Mouse (Mus musculus) embryo, embryonic 10 days (tissue): ENCODE measurements at regions not wholly inside any gene's neighbourhood (a gene's known extent, or its start where the extent isn't known, plus 50 kb on each side); places are given as distances from the start of the nearest gene placed in this dataset.
"Not testable (repeated sequence)": the region's sequence is repeated elsewhere in the genome, so short reads cannot be mapped to it uniquely, and the experiment has no call there.

Experiments used
- DNase-seq: peaks from one replicate; pipeline ENCODE4 v3.0.0-alpha.2; 2015; ENCODE audit warnings: low spot score

DNA sequence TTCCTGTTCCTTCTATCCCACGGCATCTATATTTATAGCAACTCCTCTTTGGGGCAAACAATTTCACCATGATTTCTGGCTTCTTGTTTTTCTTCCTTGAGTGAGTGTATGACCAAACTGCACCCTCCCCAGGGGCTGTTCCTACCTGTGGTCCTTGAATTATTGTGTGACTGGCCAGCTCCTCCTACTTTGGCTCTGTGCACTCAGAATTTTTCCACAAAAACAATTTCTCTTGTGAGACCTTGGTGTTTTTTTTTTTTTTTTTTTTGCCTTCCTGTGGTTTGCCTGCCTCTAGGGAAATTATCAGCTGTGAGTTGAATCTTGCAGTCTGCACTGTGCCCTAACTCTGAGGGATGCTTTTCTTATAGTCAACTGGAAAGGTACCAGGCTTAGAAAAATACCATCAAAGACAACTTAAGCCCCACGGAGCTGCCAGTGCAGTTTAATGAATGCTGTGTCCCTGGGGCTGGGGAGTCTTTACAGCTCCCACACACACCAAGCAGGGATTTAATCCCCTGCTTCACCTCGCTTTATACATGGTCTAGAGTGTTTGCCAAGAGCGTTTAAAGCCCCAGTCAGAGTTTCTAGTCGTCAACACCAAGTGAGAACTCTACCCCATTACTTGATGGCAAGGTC, 216.2 kb upstream of the Sesn3 start:
- DNase-seq: no peak

DNA sequence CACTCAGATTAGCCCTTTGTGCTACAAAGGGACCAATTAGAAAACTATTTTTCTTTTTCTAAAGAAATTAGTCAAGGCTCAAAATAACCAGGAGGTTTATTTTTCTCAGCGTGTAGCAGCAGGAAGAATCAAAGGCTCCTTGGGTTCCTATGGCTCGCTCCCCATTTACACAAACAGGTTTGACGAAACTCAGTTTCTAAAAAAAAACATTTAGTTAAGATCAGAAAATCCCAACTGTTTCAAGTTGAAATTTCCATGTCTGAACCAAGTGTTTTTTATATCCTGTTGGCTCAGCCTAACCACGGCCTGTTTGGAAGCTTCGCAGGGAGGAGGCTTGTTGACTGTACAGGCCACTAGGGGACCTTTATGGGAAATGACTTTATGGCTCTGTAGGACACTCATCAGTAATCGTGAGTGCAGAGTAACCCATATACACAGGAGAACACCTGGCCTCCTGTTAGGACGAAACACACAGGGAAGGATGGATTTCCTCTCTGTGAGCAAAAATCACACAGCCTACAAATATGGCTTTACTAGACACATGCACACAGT, 215.6 kb upstream of the Sesn3 start:
- no peak for DNase-seq

DNA sequence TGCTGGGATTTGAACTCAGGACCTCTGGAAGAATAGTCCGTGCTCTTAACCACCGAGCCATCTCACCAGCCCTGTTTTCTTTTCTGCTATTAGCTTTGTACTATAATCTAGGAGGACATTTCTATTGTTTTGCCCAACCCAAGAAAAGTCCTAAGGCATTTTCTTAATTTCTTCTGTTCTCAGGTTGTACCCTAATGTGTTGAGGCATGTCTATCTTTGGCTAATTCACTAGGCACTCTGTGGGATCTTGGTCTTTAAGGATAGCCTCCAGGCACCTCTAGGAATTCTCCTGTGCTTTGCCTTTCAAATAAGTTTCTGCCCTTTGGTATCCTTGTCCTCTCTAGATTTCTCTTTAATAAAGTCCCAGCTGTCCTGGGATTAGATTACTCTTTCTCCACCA, 214.6 kb upstream of the Sesn3 start:
- no peak for DNase-seq

DNA sequence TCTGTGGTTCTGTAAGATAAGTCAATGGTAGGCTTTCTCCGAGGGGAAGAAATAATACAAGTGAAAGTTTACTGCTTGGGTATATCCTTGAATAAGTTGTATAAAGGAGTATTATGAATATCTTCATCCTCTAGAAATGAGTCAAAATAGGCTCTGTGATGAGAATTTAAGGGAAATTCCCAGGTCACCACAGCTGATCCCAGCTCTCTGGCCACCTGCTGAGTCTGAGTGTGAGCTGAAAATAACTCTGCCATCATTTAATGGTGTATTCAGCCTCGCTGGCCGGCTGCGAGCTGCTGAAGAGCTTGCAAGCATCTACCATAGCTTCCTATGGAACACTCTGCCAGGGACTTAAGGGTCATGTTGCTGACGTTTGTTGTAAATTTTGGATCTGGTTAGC, 213.5 kb upstream of the Sesn3 start:
- no peak for DNase-seq

DNA sequence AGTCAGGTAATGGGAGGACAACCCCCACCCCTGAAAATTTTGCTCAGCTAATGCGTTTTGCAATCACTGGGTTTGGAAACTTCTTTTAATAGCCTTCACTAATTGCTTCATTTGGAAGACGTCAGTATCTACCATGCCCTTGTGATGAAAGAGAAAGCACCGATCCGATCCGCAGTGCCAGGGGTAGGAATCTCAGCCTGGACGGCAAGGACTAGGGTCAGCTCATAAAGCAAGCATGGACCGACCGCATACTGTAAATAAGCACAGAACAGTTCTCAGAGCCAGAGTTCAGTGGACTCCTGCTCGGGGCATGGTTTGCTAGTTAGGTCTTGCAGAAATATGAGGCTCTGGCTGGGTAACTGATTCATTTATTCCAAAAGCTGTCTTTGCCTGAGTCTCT, 213.0 kb upstream of the Sesn3 start:
- DNase-seq: no peak

DNA sequence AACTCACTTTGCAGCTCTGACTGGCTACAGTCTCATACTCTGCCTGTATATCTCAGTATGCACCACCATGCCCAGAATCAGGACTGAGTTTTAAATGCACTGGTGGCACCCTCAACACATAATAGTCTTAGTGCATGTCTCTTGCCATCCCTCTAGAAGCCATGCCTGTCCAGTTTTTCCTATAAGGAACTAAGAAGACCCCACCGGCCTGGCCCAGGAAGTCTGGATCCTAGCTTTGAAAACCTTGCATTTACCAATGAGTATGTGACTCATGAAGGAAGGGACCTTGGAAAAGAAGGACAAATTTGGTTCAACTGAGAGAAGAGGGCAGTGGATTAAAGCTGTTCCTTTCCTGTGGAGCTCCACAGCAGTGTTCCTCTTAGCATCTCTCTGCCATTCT, 212.2 kb upstream of the Sesn3 start:
- no peak for DNase-seq

DNA sequence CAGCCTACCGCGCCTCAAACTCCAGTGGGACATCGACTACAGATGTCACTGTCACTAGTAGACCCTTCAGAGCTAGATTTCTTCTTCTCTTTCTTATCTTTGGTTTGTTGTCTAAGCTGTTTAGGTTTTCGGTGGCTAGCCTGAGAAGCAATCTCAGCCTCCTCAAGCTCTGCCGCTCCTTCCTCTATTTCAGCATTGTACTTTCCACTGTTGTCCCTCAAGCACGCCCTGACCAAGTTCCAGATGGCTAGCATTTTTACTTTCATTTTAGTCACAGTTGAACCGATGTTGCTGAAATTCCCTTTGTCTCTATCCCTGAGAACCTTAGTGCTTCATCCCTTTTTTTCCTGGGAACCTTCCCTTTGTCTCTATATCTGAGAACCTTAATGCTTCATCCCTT, 208.1 kb upstream of the Sesn3 start:
- DNase-seq: not testable (repeated sequence)

DNA sequence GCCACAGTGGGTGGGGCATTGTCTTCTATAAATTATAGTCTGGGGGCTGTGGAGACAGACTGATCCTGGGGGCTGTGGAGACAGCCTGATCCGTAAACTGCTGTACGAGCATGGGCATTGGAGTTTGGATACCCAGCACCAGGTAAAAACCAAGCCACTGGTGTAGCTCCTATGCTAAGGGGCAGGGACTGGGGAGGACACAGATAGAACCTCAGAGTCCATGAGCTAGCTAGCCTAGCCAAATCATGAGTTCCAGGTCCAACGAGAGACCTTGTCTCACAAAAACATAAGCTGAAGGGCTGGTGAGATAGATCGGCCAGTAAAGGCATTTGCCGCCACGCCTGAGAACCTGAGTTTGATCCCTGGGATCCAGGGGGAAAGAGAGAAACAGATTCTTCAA, 205.8 kb upstream of the Sesn3 start:
- DNase-seq: no peak

DNA sequence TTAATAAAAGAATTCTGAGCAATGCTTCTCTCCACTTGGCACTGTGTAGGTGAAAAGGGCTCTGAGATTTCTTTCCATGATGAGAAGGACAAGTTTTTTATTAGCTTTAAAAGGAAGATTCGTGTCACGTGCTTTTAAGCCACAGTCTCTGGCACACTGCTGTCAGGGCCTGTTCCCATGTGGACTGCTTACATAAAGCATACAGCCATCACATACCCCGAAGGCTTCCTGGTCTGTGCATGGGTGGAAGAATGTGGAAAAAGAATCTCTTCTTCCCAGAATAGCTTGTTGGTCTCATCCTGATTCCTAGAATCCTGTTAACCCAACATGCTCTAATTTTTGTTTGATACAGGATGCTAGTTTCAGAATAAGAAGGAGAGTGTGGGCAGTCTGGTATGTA, 205.1 kb upstream of the Sesn3 start:
- DNase-seq: no peak

DNA sequence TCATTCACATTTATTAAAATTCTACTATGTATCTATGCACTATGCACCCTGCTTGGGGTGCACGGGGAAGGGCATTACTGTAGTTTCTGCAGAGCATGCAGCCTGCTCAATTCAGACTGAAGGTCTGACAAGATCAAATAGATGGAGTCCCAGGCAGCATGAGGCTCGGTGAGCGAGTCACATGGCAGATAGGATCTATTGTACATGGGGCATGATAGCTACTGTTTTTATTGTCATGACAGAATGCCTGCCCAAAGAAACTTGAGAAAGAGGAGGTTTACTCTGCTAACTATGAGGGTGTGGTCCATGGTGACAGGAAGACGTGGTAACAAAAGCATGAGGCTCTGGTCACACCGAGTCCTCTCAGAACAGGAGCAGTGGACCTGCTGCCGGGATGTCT, 203.1 kb upstream of the Sesn3 start:
- no peak for DNase-seq

DNA sequence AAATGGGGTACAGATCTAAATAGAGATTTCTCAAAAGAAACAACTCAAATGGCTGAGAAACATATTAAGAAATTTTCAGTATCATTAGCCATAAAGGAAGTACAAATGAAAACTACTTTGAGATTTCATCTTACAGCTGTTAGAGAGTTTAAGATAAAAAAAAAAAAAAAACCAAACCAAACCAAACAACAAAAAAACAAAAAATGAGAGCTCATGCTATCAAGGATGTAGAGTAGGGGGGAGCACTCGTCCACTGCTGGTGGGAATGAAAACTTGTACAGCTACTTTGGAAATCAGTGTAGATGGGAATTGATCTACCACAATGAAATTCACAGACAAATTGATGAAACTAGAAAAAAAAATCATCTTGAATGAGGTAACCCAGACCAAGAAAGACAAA, 201.9 kb upstream of the Sesn3 start:
- DNase-seq: no peak

DNA sequence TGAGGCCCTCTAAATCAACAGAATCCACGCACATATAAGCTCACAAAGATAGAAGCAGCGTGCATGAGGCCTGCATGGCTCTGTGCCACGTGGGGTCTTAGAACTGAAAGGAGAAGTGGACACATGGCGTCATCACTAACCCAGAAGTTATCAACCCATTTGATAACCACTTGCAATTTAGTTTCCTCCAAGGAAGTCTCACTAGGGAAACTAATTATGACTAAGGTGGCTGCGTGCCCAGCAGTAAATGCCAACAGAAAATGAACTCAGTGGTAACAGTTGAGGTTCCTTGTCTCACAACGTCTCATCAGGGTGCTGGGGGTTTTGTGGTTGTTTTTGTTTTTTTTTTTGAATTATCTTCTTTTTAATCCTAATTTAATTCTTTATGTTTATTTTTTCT, 200.6 kb upstream of the Sesn3 start:
- no peak for DNase-seq

DNA sequence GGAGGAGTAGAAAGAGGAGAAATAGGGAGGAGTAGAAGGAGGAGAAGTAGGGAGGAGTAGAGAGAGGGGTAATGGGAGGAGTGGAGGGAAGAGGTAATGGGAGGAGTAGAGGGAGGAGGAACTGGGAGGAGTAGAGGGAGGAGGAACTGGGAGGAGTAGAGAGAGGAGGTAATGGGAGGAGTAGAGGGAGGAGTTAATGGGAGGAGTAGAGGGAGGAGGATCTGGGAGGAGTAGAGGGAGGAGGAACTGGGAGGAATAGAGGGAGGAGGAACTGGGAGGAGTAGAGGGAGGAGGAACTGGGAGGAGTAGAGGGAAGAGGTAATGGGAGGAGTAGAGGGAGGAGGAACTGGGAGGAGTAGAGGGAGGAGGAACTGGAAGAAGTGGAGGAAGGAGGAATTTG, 200.0 kb upstream of the Sesn3 start:
- DNase-seq: not testable (repeated sequence)

DNA sequence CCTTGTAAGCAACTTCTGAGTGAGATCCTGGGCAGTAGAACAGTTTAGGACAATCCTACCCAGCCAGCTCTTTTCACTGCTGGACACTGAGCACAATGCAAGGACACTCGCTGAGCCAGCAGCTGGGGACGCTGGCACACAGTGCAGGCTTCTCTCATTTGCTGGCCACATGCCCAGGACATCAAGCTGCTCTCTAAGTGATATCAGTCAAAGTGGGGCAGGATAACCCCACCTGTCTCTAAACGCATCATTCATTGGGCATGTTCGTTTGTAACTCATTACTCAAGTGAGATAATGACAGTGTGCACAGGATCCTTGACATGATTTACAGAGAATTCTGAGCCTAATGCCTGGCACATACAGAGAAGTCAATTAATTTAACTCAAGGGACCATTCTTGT, 199.4 kb upstream of the Sesn3 start:
- no peak for DNase-seq

DNA sequence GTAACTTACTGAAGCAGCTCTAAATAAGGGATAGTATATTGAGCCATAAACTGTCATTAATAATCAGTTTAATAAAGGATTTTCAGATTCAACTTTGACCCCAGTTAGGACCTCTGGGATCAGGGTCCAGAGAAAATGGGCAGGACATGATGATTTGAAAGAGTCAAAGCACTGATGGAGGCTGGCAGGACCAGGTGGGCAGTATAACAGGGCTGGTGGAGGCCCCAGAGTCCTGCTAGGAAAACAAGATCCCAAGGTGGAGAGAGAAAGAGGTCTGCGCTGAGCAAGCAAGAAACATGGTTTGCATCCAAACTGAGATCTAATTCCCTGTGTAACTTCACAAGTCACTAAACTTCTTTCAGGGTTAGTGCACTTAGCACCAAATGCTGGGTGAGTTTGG, 199.0 kb upstream of the Sesn3 start:
- no peak for DNase-seq

DNA sequence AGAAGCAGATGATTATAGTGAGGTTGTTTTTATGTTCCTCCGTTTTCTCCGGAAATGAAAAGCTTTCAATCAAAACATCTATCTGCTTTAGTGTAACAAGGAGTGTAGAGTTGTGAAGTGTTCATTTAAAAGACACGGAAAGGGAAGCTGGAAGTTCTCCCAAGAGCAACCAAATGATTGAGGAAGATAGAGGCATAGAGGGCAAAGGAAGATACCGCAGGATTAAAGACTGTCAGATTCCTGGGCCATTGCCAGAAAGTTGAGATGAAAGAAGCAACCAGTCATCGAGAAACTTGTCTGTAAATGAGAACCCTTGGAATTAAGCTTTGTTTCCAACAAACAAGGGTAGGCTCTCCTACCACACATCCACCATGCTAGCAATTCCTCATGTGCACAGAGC, 198.1 kb upstream of the Sesn3 start:
- no peak for DNase-seq

DNA sequence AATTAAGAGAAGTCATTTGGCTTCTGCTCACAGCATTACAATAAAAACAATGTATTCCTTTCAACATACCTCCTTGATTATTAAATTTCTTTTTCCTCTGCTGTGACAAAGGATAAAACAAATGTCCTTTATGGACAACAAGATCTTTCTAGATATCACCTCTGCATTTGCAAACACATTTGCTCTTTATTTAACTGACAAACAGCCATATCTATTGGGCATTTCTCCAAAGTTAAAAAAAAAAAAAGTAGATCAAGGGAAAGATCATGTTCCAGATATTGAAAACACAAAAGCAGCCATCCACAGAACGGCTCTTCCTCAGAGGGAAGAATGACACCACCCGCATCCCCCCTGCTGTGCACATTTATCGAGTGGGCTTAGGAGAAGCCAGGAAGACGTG, 193.7 kb upstream of the Sesn3 start:
- DNase-seq: no peak

DNA sequence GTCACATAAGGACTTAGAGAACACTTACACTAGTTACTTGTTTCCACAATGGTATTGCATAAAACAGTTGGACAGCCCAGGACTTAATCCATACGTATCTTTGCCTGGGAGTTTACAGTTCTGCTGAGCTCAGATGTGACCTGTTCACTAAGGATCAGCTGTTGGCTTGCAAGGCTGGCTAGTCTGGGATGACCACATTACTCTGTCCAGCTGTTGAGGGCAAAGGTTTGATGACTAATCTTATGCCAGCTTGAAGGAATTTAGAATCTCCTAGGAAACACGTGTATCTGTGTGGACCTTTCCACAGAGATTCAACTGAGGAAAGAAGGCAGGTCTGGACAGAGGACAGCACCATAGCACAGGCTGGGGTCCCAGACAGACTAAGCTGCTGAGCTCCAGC, 188.7 kb upstream of the Sesn3 start:
- no peak for DNase-seq

DNA sequence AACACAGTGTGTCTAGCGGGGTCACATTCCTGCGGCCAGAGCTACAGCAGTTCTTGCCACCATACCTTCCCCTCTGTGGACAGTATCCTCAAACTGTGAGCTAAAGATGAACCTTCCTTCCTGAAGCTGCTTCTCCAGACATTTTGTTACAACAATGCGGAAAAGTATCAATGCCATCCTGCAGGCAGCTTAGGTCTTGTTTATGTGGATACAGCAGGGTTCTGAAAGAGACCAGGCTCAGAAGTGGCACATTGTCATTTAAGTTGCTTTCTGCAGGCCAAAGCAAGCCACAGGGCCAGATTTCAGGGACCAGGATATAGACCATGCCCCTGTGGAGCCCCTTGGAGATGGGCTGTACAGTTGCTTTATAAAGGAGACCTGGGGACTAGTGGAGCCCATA, 188.3 kb upstream of the Sesn3 start:
- DNase-seq: no peak

DNA sequence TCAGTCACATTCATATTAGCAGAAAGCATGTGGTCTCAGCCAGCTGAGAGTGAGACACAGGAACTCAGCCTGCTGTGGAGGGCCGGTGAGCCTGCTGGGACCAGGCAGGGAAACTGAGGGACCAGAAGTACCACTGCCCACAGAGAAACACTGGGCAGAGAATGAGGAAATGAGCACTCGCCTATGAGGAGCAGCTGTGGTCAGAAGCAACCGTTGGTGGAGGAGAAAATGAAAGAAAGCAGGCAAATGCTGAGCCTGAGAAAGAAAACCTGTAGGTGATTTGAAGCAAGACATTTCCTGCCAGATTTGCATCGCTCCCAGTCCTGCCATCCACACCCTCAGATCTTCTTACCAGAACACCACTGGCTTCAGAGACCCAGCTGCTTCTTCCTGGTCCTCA, 187.0 kb upstream of the Sesn3 start:
- DNase-seq: no peak

DNA sequence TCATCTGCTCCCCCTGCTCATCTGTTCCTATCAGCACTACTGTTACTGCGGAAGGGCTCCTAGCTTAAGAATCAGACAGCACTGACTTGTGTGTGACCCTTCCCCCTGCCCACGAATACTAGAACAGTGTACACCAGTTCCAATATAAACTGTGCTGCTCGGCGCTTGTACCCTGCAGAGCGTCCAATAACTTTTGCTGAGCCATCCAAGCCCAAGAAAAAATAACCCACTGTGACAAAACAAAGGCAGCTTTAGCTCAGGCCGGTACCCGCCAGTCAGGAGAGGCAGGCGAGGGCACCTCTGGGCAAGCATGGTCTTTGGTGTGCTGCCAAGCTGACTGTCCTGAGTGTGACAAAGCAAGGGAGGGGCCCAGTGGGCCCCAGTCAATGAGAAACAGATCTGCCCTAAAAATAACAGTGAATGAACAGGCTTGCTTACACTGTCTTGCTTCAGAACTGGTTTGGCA, 185.0 kb upstream of the Sesn3 start:
- no peak for DNase-seq

DNA sequence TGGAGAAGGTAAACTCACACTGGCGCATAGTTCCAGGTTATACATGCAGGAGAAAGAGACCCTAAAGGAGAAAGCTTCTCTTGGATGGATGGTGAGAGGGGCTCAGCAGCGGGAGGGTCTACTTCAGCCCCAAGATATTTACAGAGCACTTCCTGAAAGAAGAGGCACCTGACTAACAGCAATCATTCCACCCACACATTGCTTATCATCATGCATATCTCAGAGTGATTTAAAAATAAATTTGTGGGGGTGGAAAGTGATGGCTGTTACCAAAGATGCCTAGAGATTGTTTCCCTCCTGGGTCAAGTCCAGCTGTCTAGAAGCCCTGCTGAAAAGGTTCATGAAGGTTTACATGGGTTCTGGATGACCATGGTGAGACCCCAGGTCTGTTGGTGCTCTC, 184.4 kb upstream of the Sesn3 start:
- DNase-seq: no peak

DNA sequence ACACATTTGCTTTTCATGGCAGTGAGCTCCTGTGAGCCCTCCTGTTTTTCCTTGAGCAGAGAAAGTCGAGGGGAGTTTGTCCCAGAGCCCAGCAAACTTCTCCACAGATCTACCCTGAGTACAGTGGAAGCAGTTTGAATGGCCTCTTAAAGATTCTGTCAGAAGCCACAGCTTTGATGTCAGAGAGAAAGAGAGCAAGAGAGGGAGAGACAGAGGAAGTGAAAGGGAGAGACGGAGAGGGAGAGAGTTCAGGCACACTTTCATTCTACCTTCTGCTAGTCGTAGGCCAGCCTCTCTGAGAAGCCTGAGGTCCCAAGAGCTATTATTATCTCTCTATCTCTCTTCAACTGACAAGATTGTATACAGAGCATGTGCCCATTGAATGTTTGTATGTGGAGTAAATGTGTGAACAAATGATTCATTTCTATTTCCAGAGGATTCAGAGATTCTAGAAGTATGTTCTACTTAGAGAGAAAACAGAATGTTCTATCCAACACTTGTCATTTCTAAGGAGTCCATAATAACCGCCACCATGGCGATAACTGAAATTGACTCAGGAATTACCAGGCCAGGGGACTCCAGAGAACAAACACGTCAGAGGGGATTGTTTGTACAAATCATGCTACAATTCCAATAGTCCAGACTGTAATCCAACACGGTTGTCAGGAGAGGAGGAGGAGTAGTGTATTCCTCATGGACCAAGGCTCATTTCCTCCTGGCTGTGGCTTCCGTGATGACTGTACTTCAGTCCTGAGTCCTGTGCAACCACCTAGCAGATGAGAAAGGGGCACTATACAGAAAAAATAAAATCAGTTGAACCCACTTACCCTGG, 183.6 kb upstream of the Sesn3 start:
- DNase-seq: no peak

DNA sequence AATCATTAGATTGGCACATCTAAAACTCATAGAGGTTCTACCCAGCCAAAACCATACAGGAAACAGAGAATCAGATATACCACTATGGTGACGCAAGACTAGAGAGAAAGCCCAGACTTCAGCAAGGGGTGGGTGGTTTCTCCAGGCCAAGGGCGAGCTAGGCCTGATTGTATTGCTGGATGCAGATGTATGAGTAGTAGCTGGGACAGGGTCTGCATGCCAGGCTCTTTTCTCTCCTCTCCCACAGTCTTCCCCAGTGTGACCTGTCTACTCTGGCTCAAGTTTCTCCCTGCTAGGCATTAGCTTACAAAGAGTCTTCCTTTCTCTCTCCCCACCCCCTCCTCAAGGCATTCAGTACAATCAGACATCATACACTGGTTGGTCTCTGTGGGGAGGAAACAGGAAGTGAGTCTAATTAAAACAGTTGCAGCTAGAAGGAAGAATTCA, 181.8 kb upstream of the Sesn3 start:
- DNase-seq: no peak
